Mouse (Mus musculus) right cerebral cortex, postnatal 25 days (tissue): ENCODE data around the gene Atp6ap1.
A peak's percentile ranks its signal among the peaks of the same experiment; 100 is the strongest.

Source experiments
- DNase-seq: peaks from one replicate; pipeline ENCODE4 v3.0.0; 2022

Gene Atp6ap1

DNA sequence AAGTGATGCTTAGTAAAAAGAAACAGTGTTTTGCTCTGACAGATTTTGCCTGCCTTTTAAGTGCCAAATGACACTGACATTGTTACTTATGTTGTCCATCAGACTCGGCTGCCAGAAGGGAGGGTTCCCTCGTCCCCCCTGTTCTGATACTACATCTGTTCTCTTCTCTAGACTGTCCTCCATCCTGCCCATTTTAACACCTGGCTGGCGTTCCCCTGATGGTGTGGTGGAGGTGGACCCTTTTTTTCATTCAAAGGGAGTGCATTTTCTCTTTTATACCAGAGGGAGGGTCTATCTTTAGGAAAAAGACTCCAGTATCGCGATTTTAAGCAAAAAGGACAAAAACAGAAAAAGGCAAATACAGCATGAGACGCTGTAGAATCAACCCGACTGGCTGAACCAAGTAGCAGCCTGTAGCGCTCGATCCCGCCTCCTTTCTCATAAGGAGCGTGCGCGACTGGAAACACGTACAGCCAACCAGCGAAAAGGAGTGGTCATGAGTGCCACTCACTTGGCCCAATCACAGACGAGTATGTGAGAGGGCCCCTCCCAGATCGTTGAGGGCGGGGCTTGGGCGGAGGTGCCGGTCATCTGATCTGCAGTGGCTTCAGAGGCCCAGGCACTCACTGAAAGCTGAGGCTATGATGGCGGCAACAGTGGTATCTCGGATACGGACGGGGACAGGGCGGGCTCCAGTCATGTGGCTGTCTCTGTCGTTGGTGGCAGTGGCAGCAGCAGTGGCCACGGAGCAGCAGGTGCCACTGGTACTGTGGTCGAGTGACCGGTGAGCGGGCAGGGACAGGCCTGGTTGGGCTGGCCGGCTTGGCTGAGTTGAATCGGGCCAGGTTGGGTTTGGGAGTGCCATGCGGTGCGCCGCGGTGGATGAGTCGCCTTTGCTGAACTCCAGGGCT, at the start of gene Atp6ap1:
Gene Atp6ap1, plus strand, starts transcription at position 560 of the 911 bp plus-strand sequence.
- peak; percentile 93 for DNase-seq

- no peak for DNase-seq
These were observed 48.2 kb upstream of the Atp6ap1 start for GRCm38 (mm10) chrX:74248651-74249050.

- DNase-seq: peak; percentile 58
These were observed 47.3 kb upstream of the Atp6ap1 start, which contains the start of gene Flna for GRCm38 (mm10) chrX:74249615-74250014. TSS of gene Flna (minus strand) at chrX:74249820.

DNA sequence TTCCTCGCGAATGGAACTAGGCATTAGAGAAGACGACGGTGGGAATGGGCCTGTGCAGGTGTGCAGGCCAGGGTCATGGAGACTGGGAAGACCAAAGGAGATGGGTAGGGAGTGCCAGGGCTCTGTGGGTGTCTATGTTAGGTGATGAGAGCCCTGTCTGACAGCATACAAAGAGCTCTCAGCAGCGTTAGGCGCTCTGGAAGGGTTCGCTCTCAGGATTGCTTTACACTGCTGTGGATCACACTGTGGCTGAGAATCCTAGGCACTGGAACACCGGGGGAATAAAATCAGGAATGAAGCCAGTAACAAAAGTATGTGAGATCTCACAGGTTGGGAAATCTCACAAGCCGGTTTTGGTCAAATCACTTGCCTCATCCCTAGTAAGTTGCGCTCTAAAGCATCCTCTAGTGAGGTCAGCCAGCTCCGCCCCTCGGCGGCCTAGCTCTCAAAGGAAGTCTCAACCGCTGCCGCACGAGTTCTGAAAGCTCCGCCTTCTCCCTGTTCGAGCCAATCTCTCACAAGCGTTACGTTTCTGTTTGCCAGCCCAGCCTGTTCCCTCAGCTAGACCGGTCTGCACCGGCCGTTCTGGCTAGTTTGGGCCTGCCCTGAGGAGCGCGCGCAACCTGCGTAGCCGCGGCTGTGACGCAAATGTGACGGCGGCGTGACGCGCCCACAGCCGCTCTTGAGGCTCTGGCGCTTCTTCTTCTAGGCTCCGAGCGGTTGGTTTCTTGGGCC, 42.6 kb upstream of the Atp6ap1 start, which contains the start of gene Emd:
Gene Emd, plus strand, starts transcription at position 535 of the 735 bp plus-strand sequence.
- DNase-seq: peak; percentile 87

GRCm38 (mm10) chrX:74254888-74255565, 41.9 kb upstream of the Atp6ap1 start:
- DNase-seq: no peak

DNA sequence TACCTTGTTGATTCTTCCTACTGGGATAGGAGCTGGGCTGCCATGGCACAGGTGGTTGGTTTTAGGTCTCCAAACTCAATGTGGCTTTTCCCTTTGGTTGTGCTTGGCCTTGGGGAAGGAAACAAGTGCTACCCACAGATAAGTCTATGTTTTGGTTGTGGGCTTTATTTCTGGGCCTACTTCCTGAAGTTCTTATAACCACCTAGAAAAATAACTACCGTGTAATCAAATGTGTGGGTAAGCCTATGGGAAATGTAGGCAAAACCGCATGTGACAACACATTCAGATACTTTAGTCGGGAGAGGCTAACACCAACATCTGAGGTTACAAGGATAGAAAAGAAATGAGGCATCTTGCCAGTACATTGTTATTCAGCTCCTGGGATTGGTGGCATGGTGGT, 39.2 kb upstream of the Atp6ap1 start:
- no peak for DNase-seq

GRCm38 (mm10) chrX:74269736-74270061, 27.2 kb upstream of the Atp6ap1 start:
- no peak for DNase-seq

GRCm38 (mm10) chrX:74270062-74270901, 26.6 kb upstream of the Atp6ap1 start, which contains the start of gene Rpl10:
TSS of gene Rpl10 (plus strand) at chrX:74270812.
- peak; percentile 84 for DNase-seq

GRCm38 (mm10) chrX:74270902-74271551, 25.9 kb upstream of the Atp6ap1 start:
- DNase-seq: no peak

GRCm38 (mm10) chrX:74273422-74274322, 23.2 kb upstream of the Atp6ap1 start:
- DNase-seq: no peak

DNA sequence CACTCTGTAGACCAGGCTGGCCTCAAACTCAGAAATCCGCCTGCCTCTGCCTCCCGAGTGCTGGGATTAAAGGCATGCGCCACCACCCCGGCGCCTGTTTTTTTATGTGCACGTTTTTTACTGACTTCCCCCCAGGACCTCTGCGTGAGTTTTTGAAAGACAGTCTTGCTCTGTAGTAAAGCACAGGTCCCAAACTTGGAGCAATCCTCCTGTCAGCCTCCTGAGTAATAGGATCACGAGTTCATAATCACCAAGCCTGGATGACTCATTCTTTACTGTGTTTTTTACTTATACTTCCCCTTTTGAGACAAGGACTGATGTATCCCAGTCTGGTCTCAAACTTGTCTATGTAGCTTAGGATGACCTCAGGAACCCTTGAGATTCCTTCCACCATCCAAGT, 19.0 kb upstream of the Atp6ap1 start:
- no peak for DNase-seq

GRCm38 (mm10) chrX:74281041-74281731, 15.7 kb upstream of the Atp6ap1 start:
- no peak for DNase-seq

DNA sequence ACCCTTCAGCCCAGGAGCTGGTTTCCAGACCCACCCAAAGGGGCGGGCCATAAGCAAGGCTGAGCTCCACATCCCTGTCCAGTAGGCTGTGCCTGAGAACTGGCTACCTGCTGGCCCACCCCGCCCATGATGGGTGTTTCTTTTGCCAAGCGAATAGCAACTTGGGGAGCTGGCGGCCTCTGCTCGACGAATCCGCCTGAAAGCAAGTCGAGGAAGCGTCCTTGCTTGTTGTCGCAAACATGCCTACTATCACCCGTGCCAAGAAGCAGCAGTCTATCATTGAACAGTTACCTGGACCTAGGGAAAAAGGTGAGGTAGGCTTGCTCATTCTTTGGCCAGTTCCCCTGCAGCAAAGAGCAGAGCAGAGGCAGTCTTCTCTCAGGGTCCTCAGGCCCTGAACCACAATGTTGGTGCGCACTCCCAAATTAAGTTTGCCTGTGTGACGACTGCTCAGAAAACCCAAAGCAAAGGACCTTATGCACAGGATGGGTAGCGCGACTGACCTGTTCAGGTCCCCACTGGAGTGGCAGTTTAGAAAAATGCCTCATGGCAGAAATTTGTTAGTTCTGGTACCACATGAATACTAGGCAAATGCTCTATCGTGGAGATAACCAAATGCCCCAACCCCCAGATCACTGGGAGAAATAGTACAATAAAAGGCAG, 15.0 kb upstream of the Atp6ap1 start, which contains the start of the genes Taz and Dnase1l1:
Gene Taz, plus strand, starts transcription at position 181 of the 663 bp plus-strand sequence.
Gene Dnase1l1, minus strand, starts transcription at position 606 of the 663 bp plus-strand sequence.
- DNase-seq: peak; percentile 44

- DNase-seq: peak; percentile 83
These were observed 14.4 kb upstream of the Atp6ap1 start for GRCm38 (mm10) chrX:74282395-74283091.

GRCm38 (mm10) chrX:74283092-74283437, 13.8 kb upstream of the Atp6ap1 start:
- no peak for DNase-seq

- no peak for DNase-seq
These were observed 3.5 kb upstream of the Atp6ap1 start for GRCm38 (mm10) chrX:74293431-74293830.

DNA sequence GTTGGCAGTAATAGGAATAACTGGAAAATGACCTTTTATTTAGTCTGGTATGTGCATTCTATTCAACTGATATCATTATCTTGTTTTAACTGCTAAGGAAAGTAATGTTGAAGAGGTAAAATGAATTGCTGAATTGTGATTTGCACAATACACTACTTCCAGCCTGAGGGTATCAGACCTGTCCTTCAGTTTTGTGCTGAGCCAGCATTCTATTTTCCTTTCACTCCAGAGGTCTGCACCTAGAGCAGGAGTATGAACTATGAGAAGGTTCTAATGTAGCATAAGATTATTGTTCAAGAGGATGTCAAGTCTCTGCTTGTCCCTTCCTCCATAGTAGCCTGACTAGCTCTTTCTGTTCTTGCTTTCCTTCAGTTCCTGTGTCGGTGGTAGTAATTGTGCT, 1.5 kb downstream of the Atp6ap1 start:
- DNase-seq: no peak

GRCm38 (mm10) chrX:74299721-74300120, 2.8 kb downstream of the Atp6ap1 start:
- no peak for DNase-seq
